Mouse (Mus musculus) c-Kit-positive CD71-negative TER-119-negative erythroid progenitor cells, embryonic 14.5 days (primary cell): ENCODE results near the gene Kars.

Source experiments
- DNase-seq: peaks from one replicate; pipeline ENCODE4 v3.0.0-alpha.2; 2013; ENCODE audit warnings: low read depth

Kars gene

GRCm38 (mm10) chr8:112010997-112011815, at the start of gene Kars, which contains the start of gene Terf2ip:
Kars (minus strand) TSS chr8:112011323.
Terf2ip (plus strand) TSS chr8:112011398.
- DNase-seq, result peak; percentile 88

DNA sequence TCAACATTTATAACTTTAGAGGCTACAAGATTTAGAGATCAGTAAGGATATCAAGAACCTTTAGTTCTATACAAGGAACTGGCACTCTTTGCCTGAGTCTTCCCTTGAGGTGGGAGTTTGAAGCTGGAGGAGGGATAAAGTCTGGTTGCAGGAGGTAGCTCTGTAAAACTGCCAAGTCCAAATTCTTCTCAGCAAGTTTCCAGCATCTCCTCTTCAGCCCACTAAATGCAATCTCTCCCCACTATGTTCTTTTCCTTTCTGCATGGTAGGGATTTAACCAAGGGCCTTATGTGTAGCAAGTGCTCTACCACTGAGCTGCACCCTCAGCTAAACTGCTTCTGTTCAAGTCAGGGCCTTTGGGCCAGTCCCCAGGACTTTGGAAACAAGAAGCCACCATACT, 43.3 kb upstream of the Kars start:
- DNase-seq, result no peak

- no peak for DNase-seq
Observed at GRCm38 (mm10) chr8:112051537-112051936, 40.4 kb upstream of the Kars start.

DNA sequence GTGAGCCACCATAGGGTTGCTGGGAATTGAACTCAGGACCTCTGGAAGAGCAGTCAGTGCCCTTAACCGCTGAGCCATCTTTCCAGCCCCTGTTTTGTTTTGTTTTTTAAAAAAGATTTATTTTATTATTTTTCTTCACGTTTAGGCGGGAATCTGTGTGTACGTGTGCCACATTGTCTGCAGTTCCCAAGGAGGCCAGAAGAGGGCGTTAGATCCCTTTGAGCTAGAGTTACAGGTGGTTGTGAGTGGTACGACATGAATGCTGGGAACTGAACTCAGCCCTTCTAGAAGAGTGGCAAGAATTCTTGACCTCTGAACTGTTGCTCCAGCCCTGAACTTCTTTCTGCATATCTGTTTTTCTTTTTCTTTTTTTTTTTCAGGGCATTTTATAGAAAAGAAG, 38.9 kb upstream of the Kars start:
- DNase-seq, result no peak

- no peak for DNase-seq
Observed at GRCm38 (mm10) chr8:112048293-112048692, 37.2 kb upstream of the Kars start.

GRCm38 (mm10) chr8:112045896-112046295, 34.8 kb upstream of the Kars start:
- peak; percentile 78 for DNase-seq

DNA sequence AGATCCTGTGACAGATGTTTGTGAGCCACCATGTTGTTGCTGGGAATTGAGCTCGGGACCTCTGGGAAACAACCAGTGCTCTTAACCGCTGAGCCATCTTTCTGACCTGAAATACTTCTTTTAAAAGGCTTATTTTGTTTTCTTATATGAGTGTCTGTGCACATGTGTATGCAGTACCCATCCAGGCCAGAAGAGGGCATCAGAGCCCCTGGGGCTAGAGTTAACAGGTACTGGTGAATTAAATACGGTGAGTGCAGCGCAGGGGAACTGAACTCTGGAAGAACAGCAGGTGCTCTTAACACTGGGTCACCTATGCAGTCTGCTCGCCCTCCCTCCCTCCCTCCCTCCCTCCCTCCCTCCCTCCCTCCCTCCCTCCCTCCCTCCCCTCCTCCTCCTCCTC, 34.1 kb upstream of the Kars start:
- peak; percentile 8 for DNase-seq

- no peak for DNase-seq
Observed at GRCm38 (mm10) chr8:112037521-112037920, 26.4 kb upstream of the Kars start.

DNA sequence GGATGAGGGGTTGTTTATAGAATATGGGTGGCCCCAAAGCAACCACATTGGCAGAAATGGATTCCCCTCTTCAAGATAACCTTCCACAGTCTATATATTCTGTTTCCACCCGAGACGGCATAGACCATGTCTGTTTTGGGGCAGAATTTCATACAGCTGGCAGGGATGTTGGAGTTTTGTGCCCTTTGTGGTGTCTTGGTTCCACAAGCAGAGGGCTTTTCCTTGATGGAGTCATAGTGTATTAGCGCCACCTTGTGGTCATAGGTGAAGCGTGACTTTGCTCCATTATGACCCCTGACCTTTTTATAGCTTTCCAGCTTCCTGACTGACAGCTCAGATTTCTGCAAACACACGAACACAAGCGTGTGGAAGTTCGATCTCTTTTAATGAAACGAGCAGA, 23.5 kb upstream of the Kars start:
- DNase-seq, result peak; percentile 40

DNA sequence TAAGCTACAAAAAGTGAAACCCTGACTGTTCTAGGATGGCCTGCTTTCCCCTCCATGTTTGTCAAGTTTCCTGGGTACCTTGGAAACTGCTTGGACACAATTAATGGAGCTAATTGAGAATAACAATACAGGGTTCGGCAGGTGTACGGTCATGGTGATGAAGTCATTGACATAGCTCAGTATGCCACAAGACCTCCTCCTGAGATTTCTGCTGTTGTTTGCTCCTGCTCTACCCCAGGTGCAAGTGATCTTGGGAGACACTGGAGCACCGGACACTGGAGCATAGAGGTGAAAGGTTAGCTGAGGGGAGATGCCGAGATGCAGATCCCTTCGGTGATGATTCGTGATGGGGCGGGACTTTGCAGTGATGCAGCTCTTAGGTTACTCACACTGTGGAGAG, 21.9 kb upstream of the Kars start:
- no peak for DNase-seq

DNA sequence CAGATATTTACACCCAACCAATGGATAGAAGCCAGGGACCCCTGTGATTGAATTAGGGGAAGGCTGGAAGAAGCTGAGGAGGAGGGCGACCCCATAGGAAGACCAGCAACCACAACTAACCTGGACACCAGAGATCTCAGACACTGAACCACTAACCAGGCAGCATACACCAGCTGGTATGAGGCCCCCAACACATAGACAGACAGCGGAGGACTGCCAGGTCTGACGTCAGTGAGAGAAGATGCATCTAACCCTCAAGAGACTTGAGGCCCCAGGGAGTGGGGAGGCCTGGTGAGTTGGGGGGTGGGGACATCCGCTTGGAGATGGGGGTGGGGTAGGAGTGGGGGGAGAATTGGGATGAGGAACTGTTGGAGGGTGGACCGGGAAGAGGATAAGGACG, 19.5 kb upstream of the Kars start:
- DNase-seq, result no peak

GRCm38 (mm10) chr8:112029455-112029854, 18.3 kb upstream of the Kars start:
- DNase-seq, result no peak

DNA sequence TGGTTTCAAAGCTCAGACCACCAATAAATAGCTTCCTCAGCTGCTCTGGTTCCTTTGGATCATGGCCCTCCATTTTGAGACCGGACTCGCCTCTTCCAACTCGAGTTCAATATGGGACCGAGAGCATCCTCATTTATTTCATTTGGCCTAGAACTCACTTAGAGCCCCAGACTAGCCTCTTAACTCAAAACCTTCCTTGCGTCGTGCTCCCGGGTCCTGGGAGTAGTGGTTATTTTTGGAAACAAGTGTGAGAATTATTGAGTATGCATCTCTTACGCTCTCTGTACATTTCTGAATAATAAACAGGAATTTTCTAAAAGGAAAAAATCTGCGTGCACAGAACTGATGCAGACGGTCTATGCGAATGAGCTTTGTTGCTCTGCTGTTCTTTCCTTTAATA, 3.8 kb upstream of the Kars start, which contains the start of gene Gm6793:
Gene Gm6793 (minus strand): TSS at position 101 of the 400 bp plus-strand sequence.
- DNase-seq, result no peak

DNA sequence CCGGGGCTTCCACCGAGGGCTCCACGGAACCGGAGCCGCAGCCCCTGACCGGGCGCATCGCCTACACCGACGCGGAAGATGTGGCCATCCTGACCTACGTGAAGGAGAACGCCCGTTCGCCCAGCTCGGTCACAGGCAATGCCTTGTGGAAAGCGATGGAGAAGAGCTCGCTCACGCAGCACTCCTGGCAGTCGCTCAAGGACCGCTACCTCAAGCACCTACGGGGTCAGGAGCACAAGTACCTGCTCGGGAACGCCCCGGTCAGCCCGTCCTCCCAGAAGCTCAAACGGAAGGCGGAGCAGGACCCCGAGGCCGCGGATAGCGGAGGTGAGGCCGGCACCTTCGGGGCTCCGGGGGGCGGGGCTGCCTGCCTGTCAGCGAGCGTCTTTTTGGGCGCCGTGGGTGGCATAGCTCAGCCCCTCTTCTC, 706 bp upstream of the Kars start:
- DNase-seq, result no peak

- DNase-seq, result no peak
Observed at GRCm38 (mm10) chr8:112009558-112009957, 1.6 kb downstream of the Kars start.

DNA sequence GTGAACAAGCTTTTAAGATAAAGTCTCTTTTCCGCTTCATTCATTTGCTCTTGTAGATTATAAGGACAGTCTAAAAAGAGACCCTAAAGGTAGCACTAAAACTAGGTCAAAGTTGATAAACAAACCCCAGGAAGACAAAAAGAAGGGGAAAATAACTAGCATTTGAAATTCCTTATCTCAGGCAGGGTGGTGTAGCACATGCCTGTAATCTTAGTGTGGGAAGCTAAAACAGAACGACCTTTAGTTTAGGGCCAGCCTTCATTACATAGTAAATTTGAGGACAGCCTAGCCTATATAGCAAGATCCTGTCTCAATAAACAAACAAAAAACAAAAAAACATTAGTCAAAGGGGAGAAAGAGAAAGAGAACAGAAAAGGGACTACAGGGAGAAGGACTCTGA, 3.5 kb downstream of the Kars start:
- no peak for DNase-seq

DNA sequence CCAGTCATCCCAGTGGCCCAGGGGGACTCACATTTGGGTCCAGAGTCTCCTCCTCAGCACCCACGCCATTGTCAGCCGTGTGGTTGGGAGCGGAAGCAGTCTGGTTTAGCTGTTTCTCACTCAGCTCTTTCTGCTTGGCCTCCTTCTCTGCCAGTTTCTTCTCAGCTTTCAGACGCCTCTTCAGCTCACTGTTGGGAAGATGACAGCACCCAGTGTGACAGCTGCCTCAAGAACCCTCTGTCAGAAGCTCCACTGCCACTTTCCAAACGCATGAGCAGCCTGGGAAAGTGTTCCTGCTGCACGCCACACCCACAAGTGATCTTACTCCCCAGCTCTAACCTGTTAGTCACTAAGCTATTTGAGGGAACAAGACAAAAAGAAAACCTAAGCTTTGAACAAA, 5.5 kb downstream of the Kars start:
- no peak for DNase-seq

DNA sequence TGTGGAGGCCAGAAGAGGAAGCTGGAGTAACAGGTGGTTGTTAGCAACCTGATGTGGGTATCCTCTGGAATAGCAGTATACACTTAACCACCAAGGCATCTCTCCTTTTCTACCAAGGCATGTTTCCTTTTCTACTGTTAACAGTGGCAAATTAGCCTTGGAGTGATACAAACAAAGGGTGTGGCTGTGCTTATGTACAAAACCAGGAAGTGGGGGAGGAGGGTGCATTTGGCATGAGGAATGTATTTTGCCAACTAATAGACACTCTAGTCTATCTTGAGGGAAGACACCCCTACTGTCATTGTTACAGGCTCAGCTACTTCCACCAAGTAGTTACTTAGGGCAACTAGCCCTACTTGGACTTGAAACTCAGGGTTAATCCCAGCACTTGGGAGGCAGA, 6.4 kb downstream of the Kars start:
- DNase-seq, result no peak

DNA sequence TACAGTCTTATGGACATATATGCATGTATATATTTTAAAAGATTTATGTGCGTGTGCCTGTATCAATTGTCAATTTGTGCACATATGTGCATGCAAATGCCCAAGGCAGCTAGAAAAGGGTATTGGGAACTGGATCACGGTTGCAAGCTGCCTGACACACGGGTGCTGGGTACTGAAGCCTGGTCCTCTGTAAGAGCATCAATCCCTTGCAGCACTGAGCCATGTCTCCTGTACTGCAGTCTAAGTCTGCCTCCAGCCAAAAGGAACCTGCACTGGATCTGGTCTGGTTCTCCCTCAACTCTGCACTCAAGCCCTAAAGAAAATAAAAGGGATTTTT, 18.5 kb downstream of the Kars start:
- DNase-seq, result no peak

DNA sequence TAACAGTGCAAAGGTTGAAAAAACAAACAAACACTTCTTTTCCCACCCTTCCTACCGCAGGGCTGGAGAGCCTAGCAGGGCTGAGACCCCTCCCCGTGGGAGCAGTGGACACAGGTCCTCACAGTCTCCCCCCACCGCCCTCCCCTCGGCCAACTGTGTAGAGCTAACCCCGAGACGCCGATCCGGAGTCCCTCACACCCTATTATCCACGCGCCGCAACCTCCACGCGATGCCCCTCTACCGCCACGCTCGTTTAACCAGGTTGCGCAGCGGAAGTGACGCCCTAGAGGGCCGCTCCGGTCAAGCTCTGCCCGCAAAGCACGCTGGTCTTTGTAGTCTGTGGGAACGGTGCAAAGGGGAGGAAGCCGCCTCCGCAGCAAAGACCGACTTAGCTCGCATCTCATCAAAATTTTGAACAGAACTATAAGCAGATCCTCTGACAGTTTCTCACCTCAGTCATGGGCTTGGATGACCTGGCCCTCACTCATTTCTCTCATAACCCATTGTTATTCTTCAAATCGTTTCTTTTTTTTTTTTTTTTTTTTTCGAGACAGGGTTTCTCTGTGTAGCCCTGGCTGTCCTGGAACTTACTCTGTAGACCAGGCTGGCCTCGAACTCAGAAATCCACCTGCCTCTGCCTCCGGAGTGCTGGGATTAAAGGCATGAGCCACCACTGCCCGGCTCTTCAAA, 19.0 kb downstream of the Kars start, which contains the start of gene Adat1:
Gene Adat1 (minus strand): TSS at position 290 of the 690 bp plus-strand sequence.
- peak; percentile 77 for DNase-seq

DNA sequence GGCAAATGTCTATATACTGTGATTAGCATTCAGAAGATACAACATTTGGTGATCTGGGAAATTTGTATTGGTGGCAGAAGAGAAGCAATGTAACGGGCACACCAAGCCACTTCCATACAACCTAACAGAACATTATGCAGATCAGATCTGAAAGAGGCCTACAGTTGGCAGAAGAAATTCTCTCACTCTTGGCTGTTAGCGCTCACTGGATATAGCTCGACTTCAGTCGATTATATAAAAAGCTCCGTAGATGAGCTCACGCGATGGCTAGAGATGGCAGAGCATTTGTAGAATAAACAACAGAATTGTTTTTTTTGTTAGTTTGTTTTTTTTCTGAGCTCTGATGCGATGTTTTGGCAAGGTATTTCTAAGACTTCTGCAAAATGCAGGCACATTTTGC, 19.8 kb downstream of the Kars start:
- no peak for DNase-seq

GRCm38 (mm10) chr8:111989911-111990310, 21.2 kb downstream of the Kars start:
- DNase-seq, result peak; percentile 81

DNA sequence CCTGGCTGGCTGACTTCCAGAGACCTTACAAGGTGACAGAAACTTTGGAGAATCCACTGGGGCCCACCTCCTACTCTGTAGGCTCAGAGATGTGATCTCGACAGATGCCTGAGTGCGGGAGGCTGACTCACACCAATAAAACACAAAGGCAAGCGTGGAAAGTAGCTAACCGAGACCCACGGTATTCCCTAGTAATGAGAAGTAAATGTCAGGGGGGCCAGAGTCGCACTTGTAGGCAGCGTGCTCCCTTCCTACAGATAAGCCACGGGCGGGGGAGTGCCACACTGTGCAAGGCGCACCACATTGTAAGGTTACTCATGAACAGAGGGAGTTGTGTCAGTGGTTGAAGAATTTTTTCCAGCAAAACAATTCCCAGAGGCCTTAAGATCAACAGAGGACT, 26.6 kb downstream of the Kars start:
- no peak for DNase-seq
